Comparison of ENCODE assay signal across 8 mouse cellular contexts in the genomic region with DNA sequence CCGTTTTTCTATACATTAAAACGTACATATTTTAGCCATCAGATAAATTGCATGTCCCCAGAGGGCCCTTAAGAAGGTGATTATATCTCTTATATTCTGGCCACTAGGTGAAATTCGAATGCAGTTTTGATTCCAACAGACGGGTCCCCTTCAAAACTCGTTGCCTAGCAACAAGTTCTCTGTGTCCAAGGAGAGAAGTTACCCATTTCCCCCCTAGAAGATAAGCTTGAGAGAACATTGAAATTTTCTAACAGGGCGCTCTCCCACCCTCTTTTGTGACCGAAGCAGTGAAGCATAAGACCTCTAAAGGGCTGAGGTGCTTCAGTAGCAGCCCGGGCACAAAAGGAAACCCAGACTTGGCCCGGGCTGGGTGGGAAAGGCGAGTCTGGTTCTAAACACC. TPM values are rescaled to one million over a fixed set of nuclear protein-coding genes. Genes with fewer than 3 reads are reported as not detected.
A peak's percentile ranks its signal among the peaks of the same experiment; 100 is the strongest.
DNase-seq lines count a peak whose midpoint lies in the region; ATAC-seq lines count a peak whose summit lies in the region.

A gene (plus strand): TSS at position 324 of the 400 bp plus-strand sequence.

- H3K4me2 ChIP-seq in heart, embryonic 15.5 days: peak within 1 kb of the TSS; percentile 96
- peak within 1 kb of the TSS; percentile 84 for H3K4me2 ChIP-seq in hindbrain, embryonic 11.5 days (replicated peaks; ENCODE audit: low read depth, low read length)
- peak within 1 kb of the TSS; percentile 92 for H3K4me2 ChIP-seq in midbrain, embryonic 14.5 days (ENCODE audit: low read length)

- H3K9me3 ChIP-seq in heart, embryonic 15.5 days (replicated peaks): no peaks in the 10 kb centered on the region
- no peaks in the 10 kb centered on the region for H3K9me3 ChIP-seq in hindbrain, embryonic 11.5 days (ENCODE audit: control insufficient read depth, low read length)
- H3K9me3 ChIP-seq in midbrain, embryonic 14.5 days (ENCODE audit: control insufficient read depth, low read length): no peaks in the 10 kb centered on the region

- WGBS in heart, embryonic 15.5 days: 17% methylated on average over 10 of the region's 10 CpGs
- 14% methylated on average over 10 of the region's 10 CpGs for WGBS in hindbrain, embryonic 11.5 days
- 5% methylated on average over 10 of the region's 10 CpGs for WGBS in midbrain, embryonic 14.5 days

- H3K9ac ChIP-seq in heart, embryonic 15.5 days: peak within 1 kb of the TSS; percentile 61
- peak within 1 kb of the TSS; percentile 40 for H3K9ac ChIP-seq in hindbrain, embryonic 11.5 days (ENCODE audit: low read depth, low read length)
- H3K9ac ChIP-seq in midbrain, embryonic 14.5 days (replicated peaks; ENCODE audit: low read length): peak within 1 kb of the TSS; percentile 50

- ATAC-seq in heart, embryonic 15.5 days (replicated peaks; ENCODE audit: insufficient number of reproducible peaks, insufficient read depth, low FRiP score, low read depth): no peak
- no peak for ATAC-seq in hindbrain, embryonic 11.5 days (ENCODE audit: low FRiP score)
- 0 out of 2 replicates have a peak, but pooled peaks have one; percentile 7 for ATAC-seq in midbrain, embryonic 14.5 days (ENCODE audit: low FRiP score, low TSS enrichment)
- ATAC-seq in granulocyte monocyte progenitor cell, adult 5-6 weeks (replicated peaks; ENCODE audit: poor library complexity, severe bottlenecking): no peak

- no peak for DNase-seq in heart, postnatal 4 days
- peak; percentile 34 for DNase-seq in ZHBTc4 (ENCODE audit: low read depth, low spot score)
- no peak for DNase-seq in hindbrain, embryonic 11.5 days (ENCODE audit: low spot score)
- DNase-seq in midbrain, embryonic 14.5 days: peak; percentile 69
- no peak for DNase-seq in cerebellum, adult 8-10 months
- no peak for DNase-seq in spleen, adult 12 weeks (ENCODE audit: low spot score)

- H3K4me3 ChIP-seq in heart, embryonic 15.5 days: peak within 1 kb of the TSS; percentile 72
- H3K4me3 ChIP-seq in hindbrain, embryonic 11.5 days (ENCODE audit: low read depth, low read length): peak within 1 kb of the TSS; percentile 41
- peak within 1 kb of the TSS; percentile 51 for H3K4me3 ChIP-seq in midbrain, embryonic 14.5 days (replicated peaks; ENCODE audit: low read depth, low read length)

- H3K27me3 ChIP-seq in heart, embryonic 15.5 days: peaks cover 5% of the 10 kb centered on the region; the same call in 1 of the 2 replicates
- H3K27me3 ChIP-seq in hindbrain, embryonic 11.5 days (ENCODE audit: control insufficient read depth, insufficient read depth, low read length): no peaks in the 10 kb centered on the region
- no peaks in the 10 kb centered on the region for H3K27me3 ChIP-seq in midbrain, embryonic 14.5 days (ENCODE audit: control insufficient read depth, insufficient read depth, low read length)

- H3K36me3 ChIP-seq in heart, embryonic 15.5 days: no peaks in the 10 kb centered on the region
- H3K36me3 ChIP-seq in hindbrain, embryonic 11.5 days (ENCODE audit: control insufficient read depth, insufficient read depth, low read length): no peaks in the 10 kb centered on the region
- H3K36me3 ChIP-seq in midbrain, embryonic 14.5 days (ENCODE audit: control insufficient read depth, insufficient read depth, low read length): no peaks in the 10 kb centered on the region

- H3K27ac ChIP-seq in heart, embryonic 15.5 days: peak within 1 kb of the TSS; percentile 43; the same call in 1 of the 2 replicates
- H3K27ac ChIP-seq in hindbrain, embryonic 11.5 days (ENCODE audit: low read depth, low read length): no peak within 1 kb of the TSS
- H3K27ac ChIP-seq in midbrain, embryonic 14.5 days (replicated peaks; ENCODE audit: low read depth, low read length): no peak within 1 kb of the TSS

- H3K4me1 ChIP-seq in heart, embryonic 15.5 days (replicated peaks): peaks cover 8% of the 10 kb centered on the region; the same call in 1 of the 2 replicates
- no peaks in the 10 kb centered on the region for H3K4me1 ChIP-seq in hindbrain, embryonic 11.5 days (replicated peaks; ENCODE audit: control insufficient read depth, insufficient read depth, low read length)
- peaks cover 7% of the 10 kb centered on the region for H3K4me1 ChIP-seq in midbrain, embryonic 14.5 days (ENCODE audit: control insufficient read depth, insufficient read depth, low read length)

RNA-seq across cellular contexts. Expression of the gene that starts here (rescaled TPM):
- 0.66 and 1.3 TPM in 2 replicates for polyA plus RNA-seq in heart, embryonic 15.5 days (2015; fragmentation: Nextera tagmentation; extraction: Ambion mirVana)
- total RNA-seq in heart, postnatal 4 days (2021): under 1 TPM; 0.27 to 0.38 TPM
- 1.2 and 2.1 TPM in 2 replicates for polyA plus RNA-seq in hindbrain, embryonic 11.5 days (2014; fragmentation: Nextera tagmentation; extraction: Ambion mirVana)
- polyA plus RNA-seq in midbrain, embryonic 14.5 days (2014; fragmentation: Nextera tagmentation; extraction: Ambion mirVana): 1.00 and 2.3 TPM in 2 replicates
- not detected in 2 replicates for total RNA-seq in granulocyte monocyte progenitor cell, adult 5-6 weeks (2014; fragmentation: Nextera tagmentation)
- not detected in 2 replicates for total RNA-seq in granulocyte monocyte progenitor cell, adult 5-6 weeks (2017)

Comparison
In these comparisons a context has a peak if more than half of its experiments do, and no peak if none do; other contexts are left out.
1. DNase-seq: peak in ZHBTc4 (single experiment) and midbrain, embryonic 14.5 days (single experiment); none in heart, postnatal 4 days (single experiment), hindbrain, embryonic 11.5 days (single experiment), cerebellum, adult 8-10 months (single experiment) and spleen, adult 12 weeks (single experiment).
2. Peak in every context shown above with its lines, with median percentiles within 50 percentile points of each other: H3K4me2 ChIP-seq, H3K4me3 ChIP-seq and H3K9ac ChIP-seq.